Mouse (Mus musculus): Measurements from ENCODE around the gene Cyp46a1. TPM values are rescaled to one million over a fixed set of nuclear protein-coding genes. Genes with fewer than 3 reads are reported as not detected.

Cyp46a1 gene
- polyA plus RNA-seq, 1 experiment = 3.0 TPM

GRCm38 (mm10) chr12:108320096-108320495 lies 14.1 kb upstream of the Cyp46a1 start:
- WGBS = 38% methylated on average over 8 of the region's 8 CpGs
- no peak for DNase-seq
- TF ChIP-seq CTCF (IDR thresholded peaks at IDR 0.05; ENCODE audit: insufficient read depth, low read length) (no peak), POLR2A (IDR thresholded peaks at IDR 0.05; ENCODE audit: borderline replicate concordance, extremely low read depth, low read depth, low read length) (no peak)
- Histone ChIP-seq H3K4me3 (replicated peaks; ENCODE audit: extremely low read depth, low read depth, low read length) (no peak overlapping the region), H3K4me1 (ENCODE audit: control insufficient read depth, insufficient read depth, low read length) (no peaks in the 10 kb centered on the region)

GRCm38 (mm10) chr12:108326401-108326800 lies 7.8 kb upstream of the Cyp46a1 start:
- TF ChIP-seq CTCF (IDR thresholded peaks at IDR 0.05; ENCODE audit: insufficient read depth, low read length) (no peak), POLR2A (IDR thresholded peaks at IDR 0.05; ENCODE audit: borderline replicate concordance, extremely low read depth, low read depth, low read length) (no peak)
- no peak for DNase-seq
- 44% methylated on average over 5 of the region's 5 CpGs for WGBS
- Histone ChIP-seq H3K4me1 (ENCODE audit: control insufficient read depth, insufficient read depth, low read length) (peaks cover 6% of the 10 kb centered on the region; the same call in 1 of the 2 replicates), H3K4me3 (replicated peaks; ENCODE audit: extremely low read depth, low read depth, low read length) (no peak overlapping the region)

GRCm38 (mm10) chr12:108327889-108328491 lies 6.2 kb upstream of the Cyp46a1 start:
- DNase-seq = no peak
- peaks cover 6% of the 10 kb centered on the region; the same call in 1 of the 2 replicates for H3K4me1 ChIP-seq (ENCODE audit: control insufficient read depth, insufficient read depth, low read length)
- no peak overlapping the region for H3K4me3 ChIP-seq (replicated peaks; ENCODE audit: extremely low read depth, low read depth, low read length)
- WGBS = 1% methylated on average over 58 of the region's 66 CpGs
- TF ChIP-seq POLR2A (IDR thresholded peaks at IDR 0.05; ENCODE audit: borderline replicate concordance, extremely low read depth, low read depth, low read length) (no peak), CTCF (IDR thresholded peaks at IDR 0.05; ENCODE audit: insufficient read depth, low read length) (no peak)

- peaks cover 5% of the 10 kb centered on the region; the same call in 1 of the 2 replicates for H3K4me1 ChIP-seq (ENCODE audit: control insufficient read depth, insufficient read depth, low read length)
- under 1% methylated on average over 16 of the region's 16 CpGs for WGBS
- DNase-seq = peak; percentile 84
- TF ChIP-seq POLR2A (IDR thresholded peaks at IDR 0.05; ENCODE audit: borderline replicate concordance, extremely low read depth, low read depth, low read length) = no peak
- peak; percentile 82 for TF ChIP-seq CTCF (IDR thresholded peaks at IDR 0.05; ENCODE audit: insufficient read depth, low read length)
- peak overlapping the region; percentile 60 for H3K4me3 ChIP-seq (replicated peaks; ENCODE audit: extremely low read depth, low read depth, low read length)
Observed at GRCm38 (mm10) chr12:108333056-108333455, 1.1 kb upstream of the Cyp46a1 start.

- no peak for DNase-seq
- no peak for TF ChIP-seq POLR2A (IDR thresholded peaks at IDR 0.05; ENCODE audit: borderline replicate concordance, extremely low read depth, low read depth, low read length)
- TF ChIP-seq CTCF (IDR thresholded peaks at IDR 0.05; ENCODE audit: insufficient read depth, low read length) = no peak
- peak overlapping the region; percentile 60 for H3K4me3 ChIP-seq (replicated peaks; ENCODE audit: extremely low read depth, low read depth, low read length)
- 1% methylated on average over 22 of the region's 22 CpGs for whole genome bisulfite sequencing
- H3K4me1 ChIP-seq (ENCODE audit: control insufficient read depth, insufficient read depth, low read length) = 0 out of 2 replicates have a peak, but pooled peaks cover 2% of the 10 kb centered on the region
Observed at GRCm38 (mm10) chr12:108333481-108333882, 699 bp upstream of the Cyp46a1 start.

GRCm38 (mm10) chr12:108334529-108334928 lies 348 bp downstream of the Cyp46a1 start:
- 3% methylated on average over 32 of the region's 32 CpGs for WGBS
- Histone ChIP-seq H3K4me1 (ENCODE audit: control insufficient read depth, insufficient read depth, low read length) (0 out of 2 replicates have a peak, but pooled peaks cover 2% of the 10 kb centered on the region), H3K4me3 (replicated peaks; ENCODE audit: extremely low read depth, low read depth, low read length) (peak overlapping the region; percentile 51)
- DNase-seq = no peak
- no peak for TF ChIP-seq CTCF (IDR thresholded peaks at IDR 0.05; ENCODE audit: insufficient read depth, low read length)
- no peak for TF ChIP-seq POLR2A (IDR thresholded peaks at IDR 0.05; ENCODE audit: borderline replicate concordance, extremely low read depth, low read depth, low read length)

- Histone ChIP-seq H3K4me3 (replicated peaks; ENCODE audit: extremely low read depth, low read depth, low read length) (no peak overlapping the region), H3K4me1 (ENCODE audit: control insufficient read depth, insufficient read depth, low read length) (0 out of 2 replicates have a peak, but pooled peaks cover 2% of the 10 kb centered on the region)
- no peak for TF ChIP-seq POLR2A (IDR thresholded peaks at IDR 0.05; ENCODE audit: borderline replicate concordance, extremely low read depth, low read depth, low read length)
- TF ChIP-seq CTCF (IDR thresholded peaks at IDR 0.05; ENCODE audit: insufficient read depth, low read length) = peak; percentile 87
- WGBS = 30% methylated on average over 14 of the region's 14 CpGs
- DNase-seq = peak; percentile 28
Observed at GRCm38 (mm10) chr12:108338572-108339190, 4.5 kb downstream of the Cyp46a1 start.

- 81% methylated on average over 8 of the region's 8 CpGs for WGBS
- no peak for DNase-seq
- TF ChIP-seq POLR2A (IDR thresholded peaks at IDR 0.05; ENCODE audit: borderline replicate concordance, extremely low read depth, low read depth, low read length) (no peak), CTCF (IDR thresholded peaks at IDR 0.05; ENCODE audit: insufficient read depth, low read length) (no peak)
Observed at GRCm38 (mm10) chr12:108348151-108348550, 14.0 kb downstream of the Cyp46a1 start.

GRCm38 (mm10) chr12:108349026-108349425 lies 14.8 kb downstream of the Cyp46a1 start:
- no peak for DNase-seq
- TF ChIP-seq CTCF (IDR thresholded peaks at IDR 0.05; ENCODE audit: insufficient read depth, low read length) = no peak
- TF ChIP-seq POLR2A (IDR thresholded peaks at IDR 0.05; ENCODE audit: borderline replicate concordance, extremely low read depth, low read depth, low read length) = no peak
- H3K4me3 ChIP-seq (replicated peaks; ENCODE audit: extremely low read depth, low read depth, low read length) = no peak overlapping the region
- 62% methylated on average over 5 of the region's 5 CpGs for WGBS
- H3K4me1 ChIP-seq (ENCODE audit: control insufficient read depth, insufficient read depth, low read length) = no peaks in the 10 kb centered on the region

More at GRCm38 (mm10) chr12:108348151-108348550, 14.0 kb downstream of the Cyp46a1 start:
- H3K4me1 ChIP-seq (ENCODE audit: control insufficient read depth, insufficient read depth, low read length) = no peaks in the 10 kb centered on the region
- no peak overlapping the region for H3K4me3 ChIP-seq (replicated peaks; ENCODE audit: extremely low read depth, low read depth, low read length)

GRCm38 (mm10) chr12:108350931-108351330 lies 16.8 kb downstream of the Cyp46a1 start:
- Histone ChIP-seq H3K4me3 (replicated peaks; ENCODE audit: extremely low read depth, low read depth, low read length) (no peak overlapping the region), H3K4me1 (ENCODE audit: control insufficient read depth, insufficient read depth, low read length) (no peaks in the 10 kb centered on the region)
- no peak for TF ChIP-seq CTCF (IDR thresholded peaks at IDR 0.05; ENCODE audit: insufficient read depth, low read length)
- no peak for TF ChIP-seq POLR2A (IDR thresholded peaks at IDR 0.05; ENCODE audit: borderline replicate concordance, extremely low read depth, low read depth, low read length)
- 86% methylated on average over 10 of the region's 10 CpGs for WGBS
- no peak for DNase-seq
